Mouse (Mus musculus) brain, adult 10 weeks (tissue): ENCODE measurements around the gene Nmur1. TPM values are rescaled to one million over a fixed set of nuclear protein-coding genes. Genes with fewer than 3 reads are reported as not detected.

Experiments
- polyA plus RNA-seq: library from polyadenylated mRNA; stranded (reverse); fragments of 350-450 nt; fragmentation: Illumina TruSeq; extraction: RNeasy Lipid Tissue Mini Kit (QIAGEN cat#74804); gene quantifications from one replicate; pipeline ENCODE4 v1.2.3, GENCODE M21; 2015; ENCODE audit warnings: low read depth, low replicate concordance

The Nmur1 gene
- not detected for polyA plus RNA-seq

DNA sequence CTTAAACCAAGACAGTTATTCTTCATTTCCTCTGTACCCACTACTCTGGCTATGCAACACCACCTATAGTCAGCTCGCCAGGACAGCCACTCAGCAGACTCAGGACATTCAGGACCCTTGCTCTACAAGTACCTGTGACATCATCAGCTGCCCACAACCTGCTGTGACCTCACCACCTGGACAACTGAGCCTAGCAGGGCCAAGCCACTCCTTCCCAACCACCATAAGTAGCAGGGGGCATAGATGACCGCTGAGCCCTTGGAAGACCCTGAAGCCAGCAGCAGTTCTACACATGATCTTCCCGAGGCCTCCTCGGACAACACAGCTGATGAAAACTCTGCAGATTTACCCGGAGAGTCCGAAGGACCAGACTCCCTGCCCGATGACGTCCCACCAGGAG, at the start of gene Nmur1, which contains the start of gene Tex44:
TSS of gene Nmur1 (minus strand) at position 101 of the 400 bp plus-strand sequence.
TSS of gene Tex44 (plus strand) at position 202 of the 400 bp plus-strand sequence.

GRCm38 (mm10) chr1:86358906-86359797, 66.9 kb downstream of the Nmur1 start, which contains the start of gene Ncl:
Gene Ncl, minus strand, starts transcription at chr1:86359400.

Other genes with a start within 250 kb of the Nmur1 start
- gene B3gnt7, start 123.4 kb downstream of the Nmur1 start, polyA plus RNA-seq, result 0.67 TPM
- gene Ncl, start 66.8 kb downstream of the Nmur1 start, polyA plus RNA-seq, result 140 TPM
- gene Tex44, start 101 bp upstream of the Nmur1 start, polyA plus RNA-seq, result not detected
- gene Ptma, start 100.5 kb upstream of the Nmur1 start, polyA plus RNA-seq, result 686 TPM
- 81.4 TPM for gene Pde6d, start 156.4 kb upstream of the Nmur1 start, polyA plus RNA-seq
- gene Cops7b, start 156.7 kb upstream of the Nmur1 start, polyA plus RNA-seq, result 21.0 TPM
- gene Nppc, start 244.3 kb upstream of the Nmur1 start, polyA plus RNA-seq, result 6.6 TPM